Mouse (Mus musculus): ENCODE data around the gene Ube2d2b.

The Ube2d2b gene

DNA sequence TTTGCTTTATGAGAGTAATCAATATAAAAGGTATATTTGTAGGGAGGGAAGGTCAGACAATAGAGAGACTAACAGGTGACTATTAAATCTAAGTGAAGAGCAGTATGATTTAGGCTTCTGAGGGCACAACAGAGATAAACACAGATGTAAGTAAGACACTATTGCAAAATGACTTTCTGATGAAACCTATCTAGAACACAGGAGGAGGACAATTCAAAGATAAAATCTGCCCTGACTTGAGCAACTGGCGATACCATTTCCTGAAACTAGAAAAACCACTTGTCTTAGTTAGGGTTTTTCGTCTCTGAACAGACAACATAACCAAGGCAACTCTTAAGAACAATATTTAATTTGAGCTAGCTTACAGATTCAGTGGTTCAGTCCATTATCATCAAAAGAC lies 25.6 kb downstream of the Ube2d2b start:
- DNase-seq (ENCODE audit: low spot score): no peak

- DNase-seq (ENCODE audit: low spot score): no peak
Measured at GRCm38 (mm10) chr5:107858963-107859362, 29.1 kb downstream of the Ube2d2b start.

DNA sequence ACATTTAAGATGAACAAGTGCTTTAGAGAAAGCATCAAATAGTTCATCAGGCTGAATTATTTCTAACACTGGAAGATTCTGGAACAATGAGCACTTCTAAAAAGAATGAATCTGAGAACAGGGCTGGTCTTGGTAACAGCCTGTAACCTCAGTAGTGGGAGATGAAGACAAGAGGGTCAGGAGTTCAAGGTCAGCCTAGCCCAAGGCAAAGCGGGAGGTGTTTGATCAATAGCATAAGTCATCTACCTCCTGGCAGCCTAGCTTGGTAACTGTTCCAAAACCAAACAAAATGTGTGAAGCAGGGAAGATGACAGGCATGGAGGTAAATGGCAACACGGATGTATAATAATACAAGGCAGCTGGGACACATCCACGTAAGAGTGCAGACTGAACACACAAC lies 34.1 kb downstream of the Ube2d2b start:
- no peak for DNase-seq (ENCODE audit: low spot score)

- peak; percentile 78 for DNase-seq (ENCODE audit: low spot score)
Measured at GRCm38 (mm10) chr5:107866127-107867126, 36.5 kb downstream of the Ube2d2b start.

- DNase-seq (ENCODE audit: low spot score): peak; percentile 76
Measured at GRCm38 (mm10) chr5:107867970-107868904, 38.3 kb downstream of the Ube2d2b start.

DNA sequence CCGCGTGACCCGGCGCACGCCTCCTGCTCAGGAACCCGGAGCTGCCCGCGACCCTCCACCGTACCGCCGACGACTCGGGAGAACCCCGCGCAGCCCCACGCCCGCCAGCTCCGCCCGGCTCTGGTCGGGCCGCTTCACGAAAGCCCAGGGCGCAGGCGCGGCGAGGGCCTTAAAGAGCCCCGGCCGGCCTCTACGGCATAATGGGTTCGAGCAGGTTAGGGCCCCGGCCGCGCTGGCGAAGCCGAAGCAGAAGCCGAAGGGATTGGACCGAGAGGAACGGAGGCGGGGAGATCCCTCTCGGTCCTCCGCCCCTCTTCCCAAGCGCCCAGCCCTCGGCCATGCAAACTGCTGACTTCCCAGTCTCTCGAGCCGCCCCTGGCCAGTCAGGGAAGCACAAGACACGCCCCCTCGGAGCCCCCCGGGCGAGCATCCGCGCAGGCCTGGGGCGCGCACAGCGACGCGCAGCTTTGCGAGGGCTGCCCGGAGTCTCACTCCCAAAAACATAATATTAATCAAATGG lies 39.1 kb downstream of the Ube2d2b start:
- peak; percentile 90 for DNase-seq (ENCODE audit: low spot score)

- no peak for DNase-seq (ENCODE audit: low spot score)
Measured at GRCm38 (mm10) chr5:107869701-107870100, 39.8 kb downstream of the Ube2d2b start.

- DNase-seq (ENCODE audit: low spot score): no peak
Measured at GRCm38 (mm10) chr5:107873330-107873729, 43.4 kb downstream of the Ube2d2b start.

DNA sequence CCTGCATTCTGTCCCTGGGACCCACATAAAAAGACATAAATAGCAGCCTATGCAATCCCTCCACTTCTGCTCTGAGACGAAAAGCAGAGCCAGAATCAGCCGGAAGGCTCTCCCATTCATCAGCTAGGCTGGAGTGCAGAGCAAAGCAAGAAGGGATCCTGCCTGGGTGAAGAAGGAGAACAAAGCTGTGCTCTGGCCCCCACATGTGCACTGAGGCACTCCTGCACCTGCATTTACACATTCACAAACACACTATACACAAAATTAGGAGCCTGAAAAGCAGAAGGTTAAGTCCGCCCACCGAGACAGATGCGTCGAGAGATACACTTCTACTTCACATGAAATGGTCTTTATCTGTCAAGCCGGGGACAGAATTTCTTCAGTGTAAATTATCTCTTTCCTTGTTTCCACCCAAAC lies 44.0 kb downstream of the Ube2d2b start:
- DNase-seq (ENCODE audit: low spot score): no peak

- no peak for DNase-seq (ENCODE audit: low spot score)
Measured at GRCm38 (mm10) chr5:107874561-107875260, 44.8 kb downstream of the Ube2d2b start, which contains the start of gene Evi5. Evi5 (minus strand) TSS chr5:107875107.

DNA sequence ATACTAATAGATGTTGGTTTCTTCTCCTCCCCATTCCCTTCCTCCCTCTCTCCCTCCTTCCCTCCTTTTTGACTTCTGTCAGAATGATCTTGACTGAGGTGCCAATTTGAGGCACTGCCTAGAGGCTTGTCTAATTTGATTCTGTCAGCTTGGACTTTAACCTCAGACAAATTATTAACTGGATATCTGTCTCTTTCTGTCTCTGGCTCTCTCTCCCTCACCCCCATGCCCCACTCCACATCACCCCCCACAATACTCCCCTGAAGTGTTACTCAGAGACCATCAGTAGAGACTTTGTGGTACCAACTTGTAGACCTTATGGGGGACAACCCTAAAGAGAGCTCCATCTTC lies 45.3 kb downstream of the Ube2d2b start:
- no peak for DNase-seq (ENCODE audit: low spot score)

- no peak for DNase-seq (ENCODE audit: low spot score)
Measured at GRCm38 (mm10) chr5:107877053-107877452, 47.2 kb downstream of the Ube2d2b start.

DNA sequence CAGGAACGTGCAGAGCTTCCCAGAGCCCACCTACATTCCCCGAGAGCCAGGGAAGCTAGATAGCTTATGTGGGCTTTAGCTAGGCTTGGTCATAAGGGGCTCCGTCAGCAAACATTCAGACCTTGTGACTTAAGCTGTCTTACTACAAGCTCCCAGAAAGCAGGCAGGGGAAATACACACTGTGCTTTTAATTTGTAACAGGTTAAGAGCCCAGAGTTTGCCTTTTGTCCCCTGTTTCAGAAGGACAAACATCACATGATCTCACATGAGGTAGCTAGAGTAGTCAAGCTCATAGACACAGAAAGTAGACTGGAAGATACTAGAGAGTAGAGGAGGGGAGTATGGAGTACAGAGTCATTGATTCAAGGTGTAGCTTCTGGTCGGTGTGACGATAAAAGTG lies 50.8 kb downstream of the Ube2d2b start:
- no peak for DNase-seq (ENCODE audit: low spot score)

All from adipocyte (in vitro differentiated cells).